Mouse (Mus musculus) cortical plate, adult 2 months (tissue): Measurements from ENCODE around the gene Clic1. TPM values are rescaled to one million over a fixed set of nuclear protein-coding genes. Genes with fewer than 3 reads are reported as not detected.

Source experiments
- H3K27ac ChIP-seq: fragments of 200-500 bp; 2 replicates; pipeline ENCODE4 v1.5.1; 2012; ENCODE audit warnings: low read length, control low read depth, inconsistent platforms; ENCODE audit not compliant: insufficient read depth
- H3K4me1 ChIP-seq: fragments of 200-500 bp; 2 replicates; pipeline ENCODE4 v1.6.1; 2011; ENCODE audit warnings: low read length; ENCODE audit not compliant: control insufficient read depth, insufficient read depth
- H3K4me3 ChIP-seq: fragments of 200-500 bp; 2 replicates; pipeline ENCODE4 v1.5.1; 2011; ENCODE audit warnings: mild to moderate bottlenecking, low read length, control low read depth; ENCODE audit not compliant: insufficient read depth
- CTCF ChIP-seq: fragments of 200-500 bp; IDR thresholded peaks from 2 replicates; pipeline ENCODE4 v1.5.1; 2011; ENCODE audit warnings: mild to moderate bottlenecking, control low read depth, low read length; ENCODE audit not compliant: insufficient read depth; ENCODE audit errors: extremely low read depth
- POLR2A ChIP-seq: fragments of 200-500 bp; IDR thresholded peaks from 2 replicates; pipeline ENCODE4 v1.6.1; 2011; ENCODE audit warnings: mild to moderate bottlenecking, low read length, control low read depth; ENCODE audit not compliant: insufficient read depth; ENCODE audit errors: extremely low read depth
- polyA plus RNA-seq: library from polyadenylated mRNA; depleted of rRNA; stranded (reverse); fragments of >200 nt; gene quantifications from 2 replicates; pipeline ENCODE4 v1.2.3, GENCODE M21; 2012

Clic1 gene
- polyA plus RNA-seq, 1 experiment = 18.4 TPM

DNA sequence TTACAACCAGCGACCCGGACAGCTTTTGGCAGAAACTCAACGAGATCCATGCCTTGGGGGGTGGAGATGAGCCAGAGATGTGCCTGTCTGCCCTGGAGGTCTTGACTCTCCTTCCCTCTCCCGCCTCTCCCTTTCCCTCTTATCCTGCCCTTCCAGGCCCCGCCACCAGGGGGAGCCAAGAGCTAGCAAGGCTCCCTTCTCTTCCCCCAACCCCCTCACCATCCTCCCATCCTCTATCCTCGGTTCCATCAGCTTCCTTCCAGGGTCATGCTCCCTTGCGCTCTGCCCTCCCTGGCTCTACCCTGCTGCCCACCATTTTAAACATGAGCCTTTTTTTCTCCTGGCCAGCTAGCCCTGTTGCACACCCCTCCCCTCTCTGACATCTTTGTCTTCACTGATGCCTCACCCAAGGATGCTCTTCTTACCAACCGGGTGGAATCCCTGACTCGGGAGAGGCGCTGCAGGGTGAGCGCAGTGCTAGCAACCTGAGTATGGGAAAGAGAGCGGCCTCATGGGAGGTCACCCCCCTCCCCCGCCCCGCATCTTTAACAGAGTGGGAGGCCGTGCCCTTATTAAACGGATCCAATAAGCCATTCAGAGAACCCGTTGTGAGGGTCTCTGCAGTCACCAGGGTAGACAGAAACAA is 28.5 kb upstream of the Clic1 start:
- no peaks in the 10 kb centered on the region for H3K4me1 ChIP-seq
- H3K4me3 ChIP-seq = no peak overlapping the region; the same call in 1 of the 2 replicates
- TF ChIP-seq CTCF (peak; percentile 93), POLR2A (no peak)
- no peak overlapping the region for H3K27ac ChIP-seq

DNA sequence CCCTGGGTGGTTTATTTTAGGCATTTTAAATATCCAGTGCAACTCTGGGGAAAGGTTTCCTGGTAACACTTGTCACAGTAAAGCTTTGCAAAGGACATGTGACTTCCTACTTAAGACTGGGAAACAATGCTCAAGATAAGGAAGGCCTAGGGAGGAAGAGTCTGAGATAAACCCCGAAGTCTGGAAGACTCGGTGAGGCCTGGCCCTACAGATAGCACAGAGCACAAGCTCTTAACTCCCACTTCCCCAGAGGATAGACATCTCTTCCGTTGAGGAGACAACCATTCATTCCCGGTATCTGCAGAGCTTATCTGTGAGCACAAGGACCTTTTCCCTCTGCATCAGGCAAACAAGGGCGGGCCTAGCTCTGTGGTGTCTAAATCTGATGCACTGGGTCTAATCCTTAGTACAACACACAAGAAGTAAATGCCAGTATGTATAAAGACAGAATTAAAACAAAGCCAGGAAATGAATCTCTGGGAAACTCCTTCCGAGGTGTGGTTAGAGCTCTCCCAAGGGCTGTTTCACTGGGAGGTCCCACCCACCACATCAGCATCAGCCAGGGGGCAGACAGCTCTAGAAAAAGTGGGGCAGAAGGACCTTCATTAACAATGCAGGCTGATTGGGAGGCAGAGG is 27.8 kb upstream of the Clic1 start:
- H3K4me3 ChIP-seq = no peak overlapping the region
- H3K27ac ChIP-seq = no peak overlapping the region

GRCm38 (mm10) chr17:35022541-35023060 is 27.2 kb upstream of the Clic1 start:
- Histone ChIP-seq H3K27ac (no peak overlapping the region), H3K4me1 (no peaks in the 10 kb centered on the region)
- TF ChIP-seq POLR2A (no peak), CTCF (no peak)

More for the DNA sequence above, 27.8 kb upstream of the Clic1 start:
- no peaks in the 10 kb centered on the region for H3K4me1 ChIP-seq
- TF ChIP-seq POLR2A = no peak
- TF ChIP-seq CTCF = no peak

DNA sequence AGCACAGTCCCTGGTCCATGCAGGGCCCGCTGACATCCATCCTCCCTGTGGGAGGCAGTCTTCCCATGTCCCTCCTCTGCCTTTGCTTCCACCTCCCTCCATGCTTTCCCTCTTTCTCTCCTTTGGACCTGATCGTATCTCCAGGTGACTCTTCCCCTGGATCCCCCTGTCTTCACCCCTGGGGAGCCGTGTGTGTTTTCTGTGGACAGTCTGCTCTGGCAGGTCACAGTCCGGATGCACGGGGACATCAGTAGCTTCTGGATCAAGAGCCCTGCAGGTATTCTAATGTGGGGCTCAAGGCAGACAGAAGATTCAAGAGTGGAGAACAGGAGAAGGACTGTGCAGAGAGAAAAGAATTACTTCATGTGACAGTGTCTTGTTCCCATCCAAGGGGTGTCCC is 26.5 kb upstream of the Clic1 start:
- H3K4me1 ChIP-seq = no peaks in the 10 kb centered on the region
- no peak for TF ChIP-seq CTCF
- no peak for TF ChIP-seq POLR2A
- no peak overlapping the region for H3K27ac ChIP-seq
- H3K4me3 ChIP-seq = no peak overlapping the region

More at GRCm38 (mm10) chr17:35022541-35023060, 27.2 kb upstream of the Clic1 start:
- H3K4me3 ChIP-seq = no peak overlapping the region

GRCm38 (mm10) chr17:35023756-35024155 is 26.0 kb upstream of the Clic1 start:
- Histone ChIP-seq H3K4me1 (no peaks in the 10 kb centered on the region), H3K27ac (no peak overlapping the region), H3K4me3 (no peak overlapping the region)
- no peak for TF ChIP-seq CTCF
- no peak for TF ChIP-seq POLR2A

DNA sequence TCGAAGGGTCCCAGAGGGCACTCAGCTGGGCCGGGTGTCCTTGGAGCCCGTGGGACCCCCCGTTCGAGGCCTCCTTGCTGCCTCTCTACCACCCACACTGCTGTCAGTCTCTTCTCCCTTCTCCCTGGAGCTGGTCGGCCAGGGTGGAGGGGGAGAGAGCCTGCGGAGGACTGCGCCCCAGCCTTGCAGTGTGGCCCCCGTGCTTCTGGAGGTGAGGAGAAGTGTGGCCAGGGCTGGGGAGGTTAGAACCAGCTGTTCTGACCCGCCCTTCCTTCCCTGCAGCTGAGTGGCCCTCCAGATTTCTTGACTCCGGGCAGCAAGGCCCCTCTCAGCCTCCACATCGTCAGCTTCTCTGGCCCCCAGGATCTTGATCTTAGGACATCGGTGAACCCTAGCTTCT is 25.5 kb upstream of the Clic1 start:
- no peak overlapping the region for H3K4me3 ChIP-seq
- no peak overlapping the region for H3K27ac ChIP-seq
- no peak for TF ChIP-seq POLR2A
- TF ChIP-seq CTCF = no peak
- H3K4me1 ChIP-seq = no peaks in the 10 kb centered on the region

DNA sequence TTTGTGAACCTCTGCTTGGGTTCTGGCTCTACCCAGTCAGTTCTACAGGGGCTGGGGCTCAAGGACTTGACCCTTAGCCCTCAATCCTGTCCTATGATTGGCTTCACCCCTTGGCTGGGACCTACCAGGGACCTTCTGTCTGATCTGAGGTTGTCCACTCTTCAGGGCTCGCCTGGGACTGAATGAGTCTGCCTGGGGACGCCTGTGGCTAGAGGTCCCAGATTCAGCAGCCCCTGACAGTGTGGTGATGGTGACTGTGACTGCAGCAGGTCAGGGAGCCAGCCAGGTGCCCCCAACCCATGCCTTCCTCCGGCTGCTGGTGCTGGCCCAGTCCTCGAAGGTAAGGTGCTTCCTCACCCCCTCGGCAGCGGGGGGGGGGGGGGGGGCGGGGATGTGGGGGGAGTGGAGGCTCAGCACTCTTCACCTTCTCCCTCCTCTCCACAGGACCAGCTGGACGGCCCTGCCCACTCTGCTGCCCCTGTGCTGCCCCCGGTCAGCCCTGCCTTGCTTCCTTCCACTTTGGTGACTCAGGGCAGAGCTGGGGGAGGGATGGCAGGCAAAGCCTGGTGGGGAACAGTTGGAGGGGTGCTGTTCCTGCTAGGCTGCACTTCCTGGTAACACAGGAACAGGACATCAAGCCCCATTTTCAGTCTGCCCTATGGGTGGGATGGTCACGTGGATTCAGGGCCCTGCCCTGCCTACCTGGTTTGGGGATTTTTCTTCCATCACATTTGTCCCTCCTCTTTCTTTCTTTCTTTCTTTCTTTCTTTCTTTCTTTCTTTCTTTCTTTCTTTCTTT is 24.9 kb upstream of the Clic1 start:
- Histone ChIP-seq H3K4me3 (no peak overlapping the region), H3K27ac (no peak overlapping the region), H3K4me1 (no peaks in the 10 kb centered on the region; the same call in 1 of the 2 replicates)
- TF ChIP-seq CTCF = no peak
- no peak for TF ChIP-seq POLR2A

- H3K27ac ChIP-seq = no peak overlapping the region
- TF ChIP-seq POLR2A = no peak
- TF ChIP-seq CTCF = no peak
- no peak overlapping the region for H3K4me3 ChIP-seq
- no peaks in the 10 kb centered on the region; the same call in 1 of the 2 replicates for H3K4me1 ChIP-seq
These were observed 23.6 kb upstream of the Clic1 start for GRCm38 (mm10) chr17:35026206-35026605.

- no peak within 1 kb of the TSS for H3K27ac ChIP-seq
- no peaks in the 10 kb centered on the region; the same call in 1 of the 2 replicates for H3K4me1 ChIP-seq
- H3K4me3 ChIP-seq = no peak within 1 kb of the TSS
- no peak for TF ChIP-seq POLR2A
- TF ChIP-seq CTCF = no peak
These were observed 22.3 kb upstream of the Clic1 start, which contains the start of gene Sapcd1 for GRCm38 (mm10) chr17:35027277-35028068. Gene Sapcd1 (minus strand): TSS chr17:35028016.
